Mouse (Mus musculus) frontal cortex, postnatal 10 days (tissue): ENCODE measurements at regions not wholly inside any gene's neighbourhood (a gene's known extent, or its start where the extent isn't known, plus 50 kb on each side); places are given as distances from the start of the nearest gene placed in this dataset.
A peak's percentile ranks its signal among the peaks of the same experiment; 100 is the strongest.
"Not testable (repeated sequence)": the region's sequence is repeated elsewhere in the genome, so short reads cannot be mapped to it uniquely, and the experiment has no call there.

Source experiments
- DNase-seq, 2 experiments: peaks; one replicate each; pipeline ENCODE4 v3.0.0; 2022; ENCODE audit warnings: low spot score in 2 of 2, mixed read lengths in 1 of 2

- not testable (repeated sequence) for DNase-seq
Measured at GRCm38 (mm10) chr16:56323828-56324227, 119.7 kb downstream of the Impg2 start.

- no peak for DNase-seq
Measured at GRCm38 (mm10) chr16:56349415-56349814, 128.3 kb upstream of the Abi3bp start.

GRCm38 (mm10) chr16:56352888-56353287 is 124.8 kb upstream of the Abi3bp start:
- DNase-seq = no peak

GRCm38 (mm10) chr16:56359101-56359500 is 118.6 kb upstream of the Abi3bp start:
- DNase-seq = no peak

- no peak for DNase-seq
Measured at GRCm38 (mm10) chr16:56360992-56361391, 116.7 kb upstream of the Abi3bp start.

GRCm38 (mm10) chr16:56378356-56378755 is 99.3 kb upstream of the Abi3bp start:
- no peak for DNase-seq

GRCm38 (mm10) chr16:56380680-56381079 is 97.0 kb upstream of the Abi3bp start:
- no peak for DNase-seq

- DNase-seq = no peak
Measured at GRCm38 (mm10) chr16:56386539-56386938, 91.1 kb upstream of the Abi3bp start.

GRCm38 (mm10) chr16:56392843-56393242 is 84.8 kb upstream of the Abi3bp start:
- no peak for DNase-seq

- no peak for DNase-seq
Measured at GRCm38 (mm10) chr16:56396586-56396985, 81.1 kb upstream of the Abi3bp start.

GRCm38 (mm10) chr16:56399541-56399940 is 78.1 kb upstream of the Abi3bp start:
- DNase-seq = no peak

GRCm38 (mm10) chr16:56423761-56424160 is 53.9 kb upstream of the Abi3bp start:
- DNase-seq = peak; percentile 10 to 14
